Mouse (Mus musculus): ENCODE data around the gene 7530416G11Rik. TPM values are rescaled to one million over a fixed set of nuclear protein-coding genes. Genes with fewer than 3 reads are reported as not detected.

Gene 7530416G11Rik
- polyA plus RNA-seq, 1 experiment from 2014 or later = not detected

DNA sequence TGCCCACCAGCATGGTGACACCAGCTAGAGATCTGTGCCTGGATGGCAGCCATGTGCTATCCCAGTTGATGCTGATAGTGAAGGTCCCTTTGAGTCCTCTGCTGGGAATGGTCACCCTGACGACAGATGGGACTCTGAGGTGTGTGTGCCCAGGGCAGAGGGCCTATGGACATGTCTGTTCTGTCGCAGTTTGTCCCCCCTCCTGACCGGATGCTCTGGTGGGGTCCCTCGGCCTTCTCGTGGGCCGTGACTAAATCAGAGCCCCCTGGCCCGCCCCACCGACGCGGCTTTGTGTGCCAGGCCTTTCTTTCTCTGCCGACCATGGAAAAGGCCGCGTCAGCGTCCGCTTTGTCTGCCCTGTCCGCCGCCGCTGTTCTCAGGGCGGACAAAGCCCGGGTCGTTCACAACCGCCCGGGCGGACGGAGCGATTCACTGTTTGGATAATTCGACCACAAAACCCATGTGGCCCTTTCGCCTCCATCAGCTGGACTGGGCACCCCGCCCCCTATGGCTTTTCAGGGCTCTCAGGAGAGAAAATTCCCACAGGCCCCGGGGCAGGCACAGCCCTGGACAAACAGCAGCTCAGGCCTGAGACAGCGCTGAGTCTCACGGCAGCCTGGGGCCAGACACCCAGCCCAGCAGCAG lies 4.5 kb upstream of the 7530416G11Rik start:
- no peak overlapping the region for H3K4me3 ChIP-seq
- no peak overlapping the region for H3K9ac ChIP-seq
- no peaks in the 10 kb centered on the region for H3K9me3 ChIP-seq
- H3K4me2 ChIP-seq = no peak overlapping the region
- peak overlapping the region; percentile 57 for H3K27ac ChIP-seq
- WGBS = 13% methylated on average over 32 of the region's 32 CpGs
- no peak; the same call in 1 of the 2 replicates for ATAC-seq (replicated peaks)
- peaks cover 11% of the 10 kb centered on the region for H3K4me1 ChIP-seq
- H3K36me3 ChIP-seq (replicated peaks) = no peaks in the 10 kb centered on the region
- no peaks in the 10 kb centered on the region for H3K27me3 ChIP-seq (replicated peaks)

DNA sequence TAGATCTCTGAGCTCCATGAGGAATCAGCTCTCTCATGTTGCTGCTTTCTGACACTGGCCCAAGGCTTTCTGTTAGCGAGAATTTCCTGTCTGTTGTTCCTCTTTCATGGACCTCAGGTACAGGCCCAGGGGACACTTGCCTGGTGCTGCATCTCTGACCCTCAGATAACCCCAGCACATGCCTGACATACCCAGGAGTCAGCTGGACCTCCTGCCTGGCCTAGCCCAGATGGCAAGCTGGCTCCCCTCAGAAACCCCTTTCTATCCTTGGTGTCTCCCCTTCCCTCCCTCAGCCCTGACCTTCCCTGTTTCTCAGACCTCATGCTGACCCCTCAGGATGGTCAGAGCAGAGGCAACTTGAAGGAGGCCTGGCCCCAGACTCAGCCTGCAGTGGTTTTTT lies 3.7 kb upstream of the 7530416G11Rik start:
- Histone ChIP-seq H3K4me1 (peaks cover 11% of the 10 kb centered on the region), H3K9me3 (no peaks in the 10 kb centered on the region), H3K4me2 (no peak overlapping the region), H3K27ac (no peak overlapping the region), H3K36me3 (replicated peaks) (no peaks in the 10 kb centered on the region), H3K27me3 (replicated peaks) (no peaks in the 10 kb centered on the region), H3K4me3 (no peak overlapping the region), H3K9ac (no peak overlapping the region)
- ATAC-seq (replicated peaks) = no peak
- WGBS = 71% methylated on average over 1 of the region's 1 CpGs

DNA sequence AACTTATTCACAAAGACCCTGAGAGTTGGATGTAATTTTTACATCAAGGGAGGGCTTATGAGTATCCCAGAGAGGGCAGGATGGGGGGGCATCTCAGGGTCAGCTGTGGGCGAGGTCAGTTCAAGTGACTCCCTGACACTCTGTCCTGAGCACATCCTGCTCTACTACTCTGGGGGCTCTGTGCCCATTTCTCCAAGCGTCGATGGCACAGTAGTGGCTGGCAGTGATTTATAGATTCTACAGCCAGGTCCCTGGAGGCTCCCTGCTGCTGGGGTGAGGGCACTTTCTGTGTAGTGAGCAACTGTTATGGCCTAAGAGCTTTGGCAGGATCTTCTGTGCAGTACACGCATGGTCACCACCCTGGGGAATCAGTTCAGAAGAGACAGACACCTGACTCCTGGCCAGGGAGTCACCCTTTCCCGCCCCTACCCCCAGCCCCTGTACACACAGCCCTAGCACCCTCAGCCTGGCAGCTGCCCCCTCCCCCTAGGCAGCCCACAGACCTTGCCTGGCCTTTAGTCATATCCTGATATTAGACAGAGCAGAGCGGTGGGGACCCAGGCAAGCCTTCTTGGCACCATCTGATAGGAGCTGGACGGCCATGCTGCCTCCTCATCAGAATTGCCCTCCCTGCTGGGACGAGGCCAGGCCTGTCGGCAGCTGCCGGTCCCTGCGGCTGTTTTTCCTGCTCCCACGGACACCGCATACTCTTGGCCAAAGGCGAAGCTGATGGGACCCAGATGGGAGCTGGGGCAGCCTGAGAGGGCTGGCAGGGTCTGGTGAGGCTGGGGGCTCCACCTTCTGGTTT lies 2.3 kb upstream of the 7530416G11Rik start:
- Histone ChIP-seq H3K9me3 (no peaks in the 10 kb centered on the region), H3K27ac (0 out of 2 replicates have a peak overlapping the region, but pooled peaks have one; percentile 8), H3K4me1 (peaks cover 11% of the 10 kb centered on the region), H3K9ac (no peak overlapping the region), H3K36me3 (replicated peaks) (no peaks in the 10 kb centered on the region), H3K4me3 (no peak overlapping the region), H3K4me2 (no peak overlapping the region), H3K27me3 (replicated peaks) (no peaks in the 10 kb centered on the region)
- WGBS = 50% methylated on average over 14 of the region's 14 CpGs
- ATAC-seq (replicated peaks) = peak; percentile 51; the same call in 1 of the 2 replicates

DNA sequence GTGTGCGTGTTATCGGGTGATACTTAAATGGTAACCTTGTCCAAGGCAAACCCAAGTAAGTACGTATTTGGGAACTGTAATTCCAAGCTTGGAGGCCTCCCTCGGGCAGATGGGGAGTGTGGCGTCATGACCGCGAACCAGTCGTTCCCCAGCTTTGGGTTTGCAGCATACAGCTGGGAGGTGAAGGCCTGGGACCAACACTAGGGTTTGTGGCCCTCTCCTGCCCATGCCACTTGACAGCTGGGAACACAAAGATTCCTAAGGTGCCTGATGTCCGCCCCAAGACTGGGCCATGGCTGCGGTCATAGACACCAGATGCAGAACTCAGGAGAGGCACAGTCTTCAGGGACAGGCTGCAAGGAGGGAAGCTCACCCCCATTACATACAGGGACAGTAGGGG lies 2.8 kb downstream of the 7530416G11Rik start:
- no peaks in the 10 kb centered on the region for H3K36me3 ChIP-seq (replicated peaks)
- 90% methylated on average over 10 of the region's 10 CpGs for WGBS
- no peaks in the 10 kb centered on the region for H3K27me3 ChIP-seq (replicated peaks)
- H3K4me3 ChIP-seq = no peak overlapping the region
- no peak overlapping the region for H3K4me2 ChIP-seq
- no peak overlapping the region for H3K27ac ChIP-seq
- no peaks in the 10 kb centered on the region for H3K9me3 ChIP-seq
- H3K9ac ChIP-seq = no peak overlapping the region
- H3K4me1 ChIP-seq = peaks cover 10% of the 10 kb centered on the region; the same call in 1 of the 2 replicates
- ATAC-seq (replicated peaks) = no peak

DNA sequence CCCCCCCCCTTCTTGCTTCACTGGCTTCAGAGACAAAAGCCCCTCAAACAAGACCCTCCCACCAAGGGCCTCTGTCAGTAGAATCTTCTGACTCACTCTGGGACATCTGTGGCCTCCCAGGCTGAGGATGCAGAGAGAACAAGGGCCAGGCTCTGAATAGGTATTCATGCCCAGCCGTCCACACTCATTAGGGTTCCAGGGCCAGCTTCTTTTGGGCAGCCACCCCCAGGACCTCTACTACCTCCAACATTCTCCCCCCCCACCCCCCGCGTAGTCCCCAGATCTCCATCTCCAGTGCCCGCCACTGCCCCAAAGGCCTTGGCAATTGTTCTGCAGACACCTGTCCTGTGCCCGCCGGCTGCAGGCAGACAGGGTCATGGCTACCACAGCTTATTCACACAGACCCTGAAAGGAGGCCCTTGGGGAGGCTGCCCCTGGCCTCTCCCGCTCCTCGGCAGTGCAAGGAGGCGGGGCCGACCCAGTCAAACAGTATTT lies 5.0 kb downstream of the 7530416G11Rik start:
- Histone ChIP-seq H3K4me2 (no peak overlapping the region), H3K9ac (no peak overlapping the region)
- ATAC-seq (replicated peaks) = peak; percentile 34; the same call in 1 of the 2 replicates

DNA sequence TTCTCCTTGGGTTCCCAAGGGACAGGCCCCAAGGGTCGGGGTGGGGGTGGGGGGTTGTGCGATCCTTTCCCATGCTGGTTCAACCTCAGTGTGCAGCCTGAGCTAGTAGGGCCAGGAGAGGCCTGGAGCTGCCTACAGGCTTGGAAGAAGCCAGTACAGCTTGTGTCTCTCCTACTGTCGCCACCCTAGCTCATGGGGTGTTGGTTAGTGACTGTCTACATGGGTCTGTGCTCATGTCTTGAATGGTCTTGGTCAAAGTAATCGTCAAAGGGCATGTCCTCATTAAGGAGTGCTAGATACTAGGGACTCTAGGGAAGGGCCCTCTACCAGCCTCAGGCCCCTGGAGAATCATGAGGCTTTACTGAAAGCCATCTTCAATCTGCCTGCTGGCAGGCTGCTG lies 5.5 kb downstream of the 7530416G11Rik start:
- no peak overlapping the region for H3K4me2 ChIP-seq
- no peaks in the 10 kb centered on the region for H3K9me3 ChIP-seq
- ATAC-seq (replicated peaks) = no peak
- H3K9ac ChIP-seq = no peak overlapping the region
- no peaks in the 10 kb centered on the region for H3K27me3 ChIP-seq (replicated peaks)
- peak overlapping the region; percentile 34 for H3K27ac ChIP-seq
- H3K36me3 ChIP-seq (replicated peaks) = no peaks in the 10 kb centered on the region
- 66% methylated on average over 4 of the region's 4 CpGs for WGBS
- H3K4me3 ChIP-seq = no peak overlapping the region
- peaks cover 26% of the 10 kb centered on the region for H3K4me1 ChIP-seq

More for the DNA sequence above, 5.0 kb downstream of the 7530416G11Rik start:
- WGBS = 6% methylated on average over 10 of the region's 10 CpGs
- no peaks in the 10 kb centered on the region for H3K27me3 ChIP-seq (replicated peaks)
- no peaks in the 10 kb centered on the region for H3K9me3 ChIP-seq
- peak overlapping the region; percentile 34; the same call in 1 of the 2 replicates for H3K27ac ChIP-seq
- H3K36me3 ChIP-seq (replicated peaks) = no peaks in the 10 kb centered on the region
- H3K4me3 ChIP-seq = no peak overlapping the region
- H3K4me1 ChIP-seq = peaks cover 26% of the 10 kb centered on the region

DNA sequence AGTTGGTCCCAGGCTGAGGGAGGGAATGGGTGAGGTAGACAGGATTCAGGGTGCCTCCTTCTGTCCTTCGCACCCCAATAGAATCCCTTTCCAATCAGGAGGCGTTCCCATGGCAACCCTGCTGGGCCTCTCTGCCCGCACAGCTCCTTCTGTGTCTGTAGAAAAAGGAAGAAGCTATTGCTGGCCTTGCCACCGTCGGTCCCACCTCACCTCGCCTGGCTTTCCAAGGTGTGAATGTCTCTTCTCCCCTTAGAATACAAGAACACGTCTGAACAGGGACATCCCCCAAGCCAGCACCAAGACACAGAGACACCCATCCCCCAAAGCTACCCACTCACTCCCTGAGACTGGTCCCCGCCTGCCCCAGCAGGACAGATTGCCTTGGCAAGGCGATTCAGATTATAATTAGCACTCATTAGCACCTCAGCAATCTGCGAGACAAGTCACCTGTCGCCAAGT lies 8.8 kb downstream of the 7530416G11Rik start:
- Histone ChIP-seq H3K9ac (no peak overlapping the region), H3K4me1 (peaks cover 32% of the 10 kb centered on the region), H3K36me3 (replicated peaks) (no peaks in the 10 kb centered on the region), H3K9me3 (no peaks in the 10 kb centered on the region), H3K4me2 (0 out of 2 replicates have a peak overlapping the region, but pooled peaks have one; percentile 9), H3K4me3 (no peak overlapping the region), H3K27me3 (replicated peaks) (no peaks in the 10 kb centered on the region), H3K27ac (peak overlapping the region; percentile 60)
- peak; percentile 57 for ATAC-seq (replicated peaks)
- 7% methylated on average over 11 of the region's 11 CpGs for WGBS

DNA sequence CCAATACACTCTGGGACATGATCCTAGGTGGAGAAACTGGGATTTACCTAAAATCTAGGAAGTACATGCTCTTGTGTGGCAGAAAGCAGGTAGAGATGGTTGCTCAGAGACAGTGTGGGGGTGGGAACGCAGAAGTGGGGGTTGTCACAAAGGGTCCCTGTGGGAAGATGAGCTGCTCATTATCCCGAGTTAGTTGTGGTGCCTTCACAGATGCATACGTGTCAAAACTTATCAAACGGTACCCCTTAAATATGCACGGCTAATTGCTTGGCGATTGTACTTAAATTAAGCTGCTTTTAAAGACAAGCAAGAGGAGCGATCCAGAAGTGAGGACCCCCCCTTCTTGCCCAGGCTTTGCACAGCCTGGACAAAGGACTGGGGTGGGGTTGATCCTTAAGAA lies 13.3 kb downstream of the 7530416G11Rik start:
- no peak overlapping the region for H3K9ac ChIP-seq
- H3K4me1 ChIP-seq = peaks cover 20% of the 10 kb centered on the region
- no peaks in the 10 kb centered on the region for H3K27me3 ChIP-seq (replicated peaks)
- no peak overlapping the region for H3K4me3 ChIP-seq
- no peaks in the 10 kb centered on the region for H3K36me3 ChIP-seq (replicated peaks)
- no peaks in the 10 kb centered on the region for H3K9me3 ChIP-seq
- 40% methylated on average over 7 of the region's 7 CpGs for WGBS
- H3K4me2 ChIP-seq = no peak overlapping the region
- no peak overlapping the region for H3K27ac ChIP-seq
- no peak for ATAC-seq (replicated peaks)

DNA sequence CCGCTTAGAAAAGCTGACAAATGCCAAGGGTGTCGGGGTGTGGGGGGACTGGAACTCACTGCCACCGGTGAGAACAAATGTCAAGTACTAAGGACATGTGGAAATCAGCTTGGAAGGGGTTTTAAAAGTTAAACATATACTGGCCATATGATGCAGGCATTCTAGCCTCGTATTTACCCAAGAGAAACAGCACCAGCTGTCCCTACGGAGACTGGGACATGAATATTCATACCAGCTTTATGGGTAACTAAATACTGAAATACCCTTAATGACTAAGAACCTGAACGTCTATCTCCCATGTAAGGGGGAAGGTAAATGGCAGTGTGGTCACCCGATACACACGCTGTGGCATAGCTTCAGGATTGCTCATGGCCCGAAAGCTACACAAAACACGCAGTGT lies 14.1 kb downstream of the 7530416G11Rik start:
- Histone ChIP-seq H3K4me3 (no peak overlapping the region), H3K27me3 (replicated peaks) (no peaks in the 10 kb centered on the region), H3K4me1 (peaks cover 12% of the 10 kb centered on the region), H3K9ac (no peak overlapping the region), H3K4me2 (no peak overlapping the region), H3K36me3 (replicated peaks) (no peaks in the 10 kb centered on the region), H3K9me3 (no peaks in the 10 kb centered on the region), H3K27ac (no peak overlapping the region)
- 77% methylated on average over 10 of the region's 10 CpGs for WGBS
- ATAC-seq (replicated peaks) = no peak

DNA sequence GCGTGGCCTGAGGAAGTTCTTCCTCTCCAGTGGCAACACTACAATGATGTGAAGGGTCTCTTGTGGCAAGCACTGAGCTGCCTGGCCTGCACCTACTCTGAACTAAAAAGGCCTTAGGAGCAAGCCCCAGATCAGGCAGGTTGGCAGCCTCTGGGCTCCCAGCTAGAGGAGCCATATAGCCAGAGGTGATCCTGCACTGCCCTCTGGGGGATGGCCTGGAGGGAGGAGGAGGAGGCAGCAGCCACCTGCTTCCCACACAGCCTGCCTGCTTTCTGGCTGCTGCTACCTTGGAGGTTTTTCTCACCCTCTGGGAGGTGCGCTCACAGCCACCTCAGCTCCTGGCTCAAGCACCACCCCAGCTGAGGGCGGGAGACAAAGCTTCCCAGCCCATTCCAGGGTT lies 22.4 kb downstream of the 7530416G11Rik start:
- no peaks in the 10 kb centered on the region for H3K27me3 ChIP-seq (replicated peaks)
- H3K4me3 ChIP-seq = no peak overlapping the region
- H3K9ac ChIP-seq = no peak overlapping the region
- no peak overlapping the region for H3K4me2 ChIP-seq
- WGBS = 29% methylated on average over 3 of the region's 3 CpGs
- no peaks in the 10 kb centered on the region for H3K9me3 ChIP-seq
- H3K36me3 ChIP-seq (replicated peaks) = no peaks in the 10 kb centered on the region
- H3K27ac ChIP-seq = no peak overlapping the region
- peaks cover 8% of the 10 kb centered on the region for H3K4me1 ChIP-seq
- ATAC-seq (replicated peaks) = peak; percentile 57; the same call in 1 of the 2 replicates

DNA sequence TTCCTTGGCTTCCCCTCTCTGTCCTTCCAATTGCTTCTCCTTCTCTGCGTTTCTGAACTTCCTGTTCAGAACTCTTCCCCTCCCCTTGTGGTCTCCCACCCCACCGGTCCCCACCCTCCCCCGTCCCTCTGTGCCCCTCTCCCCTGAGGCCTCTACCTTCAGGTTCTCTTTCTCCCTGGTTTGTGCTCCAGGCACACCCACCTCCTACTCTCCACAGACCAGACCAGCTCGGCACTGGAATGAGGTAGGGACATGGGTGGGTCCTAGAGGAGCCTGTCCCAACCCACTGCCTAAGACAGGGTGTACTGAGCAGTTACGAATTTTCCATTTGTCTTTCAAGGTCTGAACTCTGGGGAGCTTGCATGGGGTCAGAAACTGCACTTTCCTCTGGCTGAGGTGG lies 23.1 kb downstream of the 7530416G11Rik start:
- ATAC-seq (replicated peaks) = 0 out of 2 replicates have a peak, but pooled peaks have one; percentile 25
- 64% methylated on average over 5 of the region's 5 CpGs for WGBS

DNA sequence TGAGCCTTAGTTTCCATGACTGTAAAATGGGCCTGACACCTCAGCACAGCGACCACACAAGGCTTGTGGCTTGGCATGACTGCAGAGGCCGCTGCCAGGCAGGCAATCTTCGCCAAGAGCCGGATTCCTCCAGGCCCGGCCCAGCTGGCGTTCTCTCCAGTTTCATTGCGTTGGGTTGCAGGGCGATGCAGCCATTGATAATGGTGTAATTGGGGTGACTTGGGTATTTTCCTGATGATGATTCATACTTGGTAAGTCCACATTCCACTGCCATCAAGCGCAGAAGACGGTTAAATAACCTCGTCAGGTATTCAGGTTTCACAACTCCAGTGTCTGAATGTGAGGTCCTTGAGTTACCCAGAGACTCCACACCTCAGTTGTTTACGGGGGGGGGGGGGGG lies 23.7 kb downstream of the 7530416G11Rik start:
- H3K36me3 ChIP-seq (replicated peaks) = no peaks in the 10 kb centered on the region
- no peak for ATAC-seq (replicated peaks)
- H3K4me1 ChIP-seq = peaks cover 8% of the 10 kb centered on the region
- H3K27me3 ChIP-seq (replicated peaks) = no peaks in the 10 kb centered on the region
- H3K4me2 ChIP-seq = no peak overlapping the region
- no peaks in the 10 kb centered on the region for H3K9me3 ChIP-seq
- no peak overlapping the region for H3K4me3 ChIP-seq
- no peak overlapping the region for H3K9ac ChIP-seq
- WGBS = 87% methylated on average over 12 of the region's 12 CpGs
- H3K27ac ChIP-seq = no peak overlapping the region

More for the DNA sequence above, 23.1 kb downstream of the 7530416G11Rik start:
- Histone ChIP-seq H3K4me2 (no peak overlapping the region), H3K27ac (no peak overlapping the region), H3K9me3 (no peaks in the 10 kb centered on the region), H3K9ac (no peak overlapping the region), H3K27me3 (replicated peaks) (no peaks in the 10 kb centered on the region), H3K4me3 (no peak overlapping the region), H3K36me3 (replicated peaks) (no peaks in the 10 kb centered on the region), H3K4me1 (peaks cover 8% of the 10 kb centered on the region)

All from midbrain, embryonic 15.5 days (tissue).